Mouse (Mus musculus): ENCODE data around the gene Cnksr2. TPM values are rescaled to one million over a fixed set of nuclear protein-coding genes. Genes with fewer than 3 reads are reported as not detected.

The Cnksr2 gene
- polyA plus RNA-seq (2014; fragmentation: Nextera tagmentation; extraction: Ambion mirVana): 6.5 and 7.0 TPM in 2 replicates

DNA sequence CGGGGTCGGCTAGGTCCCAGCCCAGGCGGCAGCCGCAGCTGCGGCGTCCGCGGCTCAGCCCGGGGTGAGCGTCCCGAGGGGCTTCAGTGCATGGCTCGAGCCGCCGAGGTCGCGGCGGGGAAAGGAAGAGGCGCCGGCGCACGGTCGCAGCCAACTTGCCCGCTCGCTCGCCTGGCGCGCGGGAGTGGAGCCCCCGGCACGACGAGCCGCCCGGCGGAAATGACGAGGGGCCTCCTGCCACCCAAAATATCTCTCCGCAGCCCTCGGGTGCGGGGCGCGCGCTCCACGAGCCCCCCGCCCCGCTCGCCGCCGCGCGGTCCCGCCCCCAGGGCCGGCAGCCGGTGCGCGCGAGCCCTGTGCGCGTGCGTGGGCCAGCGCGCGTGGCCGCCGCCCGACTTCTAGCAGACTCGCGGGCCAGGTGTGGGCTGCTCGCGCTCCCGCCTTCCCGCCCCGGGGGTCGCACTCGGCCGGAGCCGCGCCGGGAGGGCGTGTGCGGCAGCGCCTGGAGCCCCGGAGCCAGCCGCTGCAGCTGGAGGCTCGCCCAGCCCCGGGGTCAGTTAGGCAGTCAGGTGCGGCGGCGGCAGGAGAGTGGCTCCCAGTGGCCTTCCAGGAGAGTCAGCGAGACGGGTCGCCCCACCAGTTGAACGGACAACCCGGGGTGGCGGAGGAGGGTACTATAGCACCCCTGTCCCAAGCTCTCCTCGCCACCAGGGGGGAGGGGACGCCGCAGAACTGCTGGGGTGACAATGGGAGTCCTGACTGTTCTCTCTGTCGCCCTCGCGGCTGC lies at the start of gene Cnksr2:
Gene Cnksr2 (minus strand): TSS at position 238 of the 787 bp plus-strand sequence.
- H3K4me2 ChIP-seq (ENCODE audit: low read depth, low read length): peak within 1 kb of the TSS; percentile 64
- peak; percentile 87 for ATAC-seq (replicated peaks; ENCODE audit: insufficient number of reproducible peaks, low FRiP score, low TSS enrichment, low read depth)
- WGBS: 15% methylated on average over 44 of the region's 99 CpGs
- peak; percentile 62 for DNase-seq (ENCODE audit: low spot score)
- peak within 1 kb of the TSS; percentile 63 for H3K9ac ChIP-seq (replicated peaks; ENCODE audit: low read length)
- no peak within 1 kb of the TSS for H3K27ac ChIP-seq (replicated peaks; ENCODE audit: low read depth, low read length)
- H3K9me3 ChIP-seq (replicated peaks; ENCODE audit: control insufficient read depth, low read length): no peaks in the 10 kb centered on the region
- peak within 1 kb of the TSS; percentile 56 for H3K4me3 ChIP-seq (ENCODE audit: low read depth, low read length)
- no peaks in the 10 kb centered on the region for H3K4me1 ChIP-seq (ENCODE audit: control insufficient read depth, insufficient read depth, low read length)
- H3K36me3 ChIP-seq (replicated peaks; ENCODE audit: control insufficient read depth, insufficient read depth, low read depth, low read length): no peaks in the 10 kb centered on the region
- no peaks in the 10 kb centered on the region for H3K27me3 ChIP-seq (ENCODE audit: control insufficient read depth, insufficient read depth, low read length)

DNA sequence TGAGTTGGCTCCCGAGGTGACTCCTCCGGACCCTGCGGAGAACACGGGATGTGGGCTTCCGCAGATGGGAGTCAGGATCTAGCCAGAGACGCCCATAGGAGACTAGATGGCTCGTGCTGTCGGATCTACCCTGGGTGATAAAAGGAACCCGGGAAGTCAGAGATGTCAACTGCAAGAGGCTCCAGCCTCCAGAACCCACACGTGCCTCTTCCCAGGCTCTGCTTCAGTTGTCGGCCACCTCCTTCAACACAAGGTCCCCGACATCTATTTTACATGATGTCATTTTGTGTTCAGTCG lies 698 bp upstream of the Cnksr2 start:
- Histone ChIP-seq H3K4me2 (ENCODE audit: low read depth, low read length) (peak overlapping the region; percentile 64), H3K27ac (replicated peaks; ENCODE audit: low read depth, low read length) (no peak overlapping the region), H3K36me3 (replicated peaks; ENCODE audit: control insufficient read depth, insufficient read depth, low read depth, low read length) (no peaks in the 10 kb centered on the region), H3K27me3 (ENCODE audit: control insufficient read depth, insufficient read depth, low read length) (no peaks in the 10 kb centered on the region), H3K4me1 (ENCODE audit: control insufficient read depth, insufficient read depth, low read length) (no peaks in the 10 kb centered on the region), H3K4me3 (ENCODE audit: low read depth, low read length) (peak overlapping the region; percentile 56), H3K9ac (replicated peaks; ENCODE audit: low read length) (peak overlapping the region; percentile 63), H3K9me3 (replicated peaks; ENCODE audit: control insufficient read depth, low read length) (no peaks in the 10 kb centered on the region)
- ATAC-seq (replicated peaks; ENCODE audit: insufficient number of reproducible peaks, low FRiP score, low TSS enrichment, low read depth) (no peak), DNase-seq (ENCODE audit: low spot score) (no peak)
- WGBS: 19% methylated on average over 13 of the region's 13 CpGs

DNA sequence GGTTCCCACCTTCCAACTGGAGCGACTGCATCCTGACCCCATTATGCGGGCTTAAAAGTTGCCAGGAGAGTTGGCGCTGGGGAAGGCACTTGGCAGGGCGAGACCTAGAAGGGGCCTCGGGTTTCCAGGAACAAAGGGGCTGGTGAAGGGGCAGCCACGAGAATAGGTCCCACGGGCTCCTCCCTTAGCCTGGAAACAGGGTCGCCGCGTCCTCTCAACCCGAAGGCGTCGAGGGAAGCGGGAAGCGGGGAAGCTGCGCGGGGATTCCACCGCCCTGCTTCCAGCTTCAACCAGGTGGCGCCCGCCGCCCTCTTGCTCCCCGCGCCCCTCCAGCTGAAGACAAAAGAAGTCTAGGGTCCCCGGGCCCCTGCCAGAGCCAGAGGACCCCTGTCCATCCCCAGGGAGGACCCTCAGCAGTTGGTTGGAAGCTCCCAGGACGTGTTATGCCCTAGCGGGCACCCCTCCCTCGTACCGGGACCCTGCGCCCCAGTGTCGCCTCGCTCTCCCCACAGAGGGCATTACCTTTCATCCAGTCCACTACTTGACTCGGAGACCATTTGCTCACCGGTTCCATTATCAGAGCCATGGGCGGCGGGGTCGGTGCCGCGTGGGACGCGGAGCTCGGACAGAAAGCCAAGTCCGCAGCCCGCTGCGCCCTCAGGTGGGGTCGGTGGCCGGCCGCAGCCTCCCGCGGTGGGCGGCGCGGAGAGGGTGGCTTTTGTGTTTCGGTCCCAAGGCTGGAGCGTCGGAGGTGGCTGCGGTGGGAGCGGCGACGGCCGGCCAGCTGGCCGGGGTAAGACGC lies 638 bp downstream of the Cnksr2 start:
- H3K27ac ChIP-seq (replicated peaks; ENCODE audit: low read depth, low read length): no peak overlapping the region
- no peaks in the 10 kb centered on the region for H3K27me3 ChIP-seq (ENCODE audit: control insufficient read depth, insufficient read depth, low read length)
- ATAC-seq (replicated peaks; ENCODE audit: insufficient number of reproducible peaks, low FRiP score, low TSS enrichment, low read depth) (peak; percentile 80), DNase-seq (ENCODE audit: low spot score) (peak; percentile 40)
- no peaks in the 10 kb centered on the region for H3K4me1 ChIP-seq (ENCODE audit: control insufficient read depth, insufficient read depth, low read length)
- H3K4me2 ChIP-seq (ENCODE audit: low read depth, low read length): peak overlapping the region; percentile 64
- peak overlapping the region; percentile 63 for H3K9ac ChIP-seq (replicated peaks; ENCODE audit: low read length)
- no peaks in the 10 kb centered on the region for H3K9me3 ChIP-seq (replicated peaks; ENCODE audit: control insufficient read depth, low read length)
- H3K4me3 ChIP-seq (ENCODE audit: low read depth, low read length): peak overlapping the region; percentile 56
- WGBS: 17% methylated on average over 44 of the region's 62 CpGs
- no peaks in the 10 kb centered on the region for H3K36me3 ChIP-seq (replicated peaks; ENCODE audit: control insufficient read depth, insufficient read depth, low read depth, low read length)

DNA sequence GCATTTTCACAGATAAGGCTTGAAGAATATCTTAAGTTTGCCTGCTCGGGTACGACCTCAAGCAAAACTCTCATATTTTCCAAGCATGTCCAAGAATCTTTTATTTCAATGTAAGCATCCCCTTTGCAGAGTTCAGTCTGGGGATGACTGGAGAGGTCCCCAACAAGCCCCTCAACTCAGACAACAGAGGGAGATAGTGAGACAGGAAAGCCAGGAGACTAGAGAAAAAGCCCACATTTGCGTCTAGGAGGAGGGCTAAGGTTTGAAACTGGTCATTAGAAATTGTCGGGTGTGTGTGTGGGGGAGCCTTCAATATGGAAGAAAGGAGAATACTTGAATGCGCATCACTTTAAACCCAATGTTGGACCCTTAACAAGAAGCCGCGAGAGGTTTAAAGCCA lies 1.4 kb downstream of the Cnksr2 start:
- H3K4me1 ChIP-seq (ENCODE audit: control insufficient read depth, insufficient read depth, low read length): no peaks in the 10 kb centered on the region
- peak; percentile 42 for DNase-seq (ENCODE audit: low spot score)
- no peak overlapping the region for H3K27ac ChIP-seq (replicated peaks; ENCODE audit: low read depth, low read length)

DNA sequence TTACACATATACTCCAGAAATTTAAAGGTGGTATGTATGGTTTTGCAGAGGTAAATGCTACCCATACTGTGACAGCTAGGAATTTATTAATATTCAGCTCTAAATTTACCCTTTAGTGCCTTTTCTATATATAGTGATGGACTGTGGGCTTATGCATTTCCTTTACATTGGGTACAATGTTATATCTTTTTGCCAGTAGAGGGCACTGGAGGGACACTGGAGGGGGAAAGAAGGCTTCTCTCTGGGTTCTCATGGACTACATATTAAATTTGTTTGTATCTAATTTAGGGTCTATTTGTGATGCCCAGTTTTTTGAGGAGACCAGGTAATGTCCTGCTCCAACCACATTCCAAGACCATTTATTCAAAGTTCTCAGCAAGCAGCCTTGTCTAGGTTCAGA lies 91.4 kb downstream of the Cnksr2 start:
- no peaks in the 10 kb centered on the region for H3K27me3 ChIP-seq (ENCODE audit: control insufficient read depth, insufficient read depth, low read length)
- no peak overlapping the region for H3K4me2 ChIP-seq (ENCODE audit: low read depth, low read length)
- no peak overlapping the region for H3K27ac ChIP-seq (replicated peaks; ENCODE audit: low read depth, low read length)
- H3K36me3 ChIP-seq (replicated peaks; ENCODE audit: control insufficient read depth, insufficient read depth, low read depth, low read length): no peaks in the 10 kb centered on the region
- no peak overlapping the region for H3K9ac ChIP-seq (replicated peaks; ENCODE audit: low read length)
- H3K4me1 ChIP-seq (ENCODE audit: control insufficient read depth, insufficient read depth, low read length): no peaks in the 10 kb centered on the region
- ATAC-seq (replicated peaks; ENCODE audit: insufficient number of reproducible peaks, low FRiP score, low TSS enrichment, low read depth) (no peak), DNase-seq (ENCODE audit: low spot score) (peak; percentile 51)
- no peaks in the 10 kb centered on the region for H3K9me3 ChIP-seq (replicated peaks; ENCODE audit: control insufficient read depth, low read length)
- H3K4me3 ChIP-seq (ENCODE audit: low read depth, low read length): no peak overlapping the region

More for the DNA sequence above, 1.4 kb downstream of the Cnksr2 start:
- Histone ChIP-seq H3K4me3 (ENCODE audit: low read depth, low read length) (peak overlapping the region; percentile 56), H3K27me3 (ENCODE audit: control insufficient read depth, insufficient read depth, low read length) (no peaks in the 10 kb centered on the region), H3K9ac (replicated peaks; ENCODE audit: low read length) (peak overlapping the region; percentile 63), H3K4me2 (ENCODE audit: low read depth, low read length) (peak overlapping the region; percentile 64), H3K36me3 (replicated peaks; ENCODE audit: control insufficient read depth, insufficient read depth, low read depth, low read length) (no peaks in the 10 kb centered on the region), H3K9me3 (replicated peaks; ENCODE audit: control insufficient read depth, low read length) (no peaks in the 10 kb centered on the region)
- ATAC-seq (replicated peaks; ENCODE audit: insufficient number of reproducible peaks, low FRiP score, low TSS enrichment, low read depth): peak; percentile 3; the same call in 1 of the 2 replicates
- 20% methylated on average over 7 of the region's 7 CpGs for WGBS

DNA sequence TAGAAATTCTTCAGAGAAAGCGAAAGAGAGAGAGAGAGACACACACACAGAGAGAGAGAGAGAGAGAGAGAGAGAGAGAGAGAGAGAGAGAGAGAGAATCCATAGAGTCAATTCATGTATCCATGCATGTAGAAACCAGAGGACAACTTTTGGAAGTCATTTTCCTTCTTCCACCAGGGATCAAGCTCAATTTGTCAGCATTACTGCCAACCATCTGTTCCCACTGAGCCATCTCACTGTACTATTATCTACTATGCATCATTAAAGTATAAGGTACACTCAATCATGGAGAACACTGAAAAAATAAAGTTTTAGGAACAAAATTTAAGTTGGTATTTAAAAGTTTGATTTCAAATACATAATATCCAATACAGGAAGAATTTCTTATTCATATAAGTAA lies 93.8 kb downstream of the Cnksr2 start:
- DNase-seq (ENCODE audit: low spot score) (no peak), ATAC-seq (replicated peaks; ENCODE audit: insufficient number of reproducible peaks, low FRiP score, low TSS enrichment, low read depth) (no peak)
- no peaks in the 10 kb centered on the region for H3K27me3 ChIP-seq (ENCODE audit: control insufficient read depth, insufficient read depth, low read length)
- no peak overlapping the region for H3K9ac ChIP-seq (replicated peaks; ENCODE audit: low read length)
- WGBS: 58% methylated on average over 1 of the region's 1 CpGs
- no peak overlapping the region for H3K4me3 ChIP-seq (ENCODE audit: low read depth, low read length)
- H3K4me2 ChIP-seq (ENCODE audit: low read depth, low read length): no peak overlapping the region
- H3K27ac ChIP-seq (replicated peaks; ENCODE audit: low read depth, low read length): no peak overlapping the region
- no peaks in the 10 kb centered on the region for H3K4me1 ChIP-seq (ENCODE audit: control insufficient read depth, insufficient read depth, low read length)
- H3K9me3 ChIP-seq (replicated peaks; ENCODE audit: control insufficient read depth, low read length): no peaks in the 10 kb centered on the region
- no peaks in the 10 kb centered on the region for H3K36me3 ChIP-seq (replicated peaks; ENCODE audit: control insufficient read depth, insufficient read depth, low read depth, low read length)

DNA sequence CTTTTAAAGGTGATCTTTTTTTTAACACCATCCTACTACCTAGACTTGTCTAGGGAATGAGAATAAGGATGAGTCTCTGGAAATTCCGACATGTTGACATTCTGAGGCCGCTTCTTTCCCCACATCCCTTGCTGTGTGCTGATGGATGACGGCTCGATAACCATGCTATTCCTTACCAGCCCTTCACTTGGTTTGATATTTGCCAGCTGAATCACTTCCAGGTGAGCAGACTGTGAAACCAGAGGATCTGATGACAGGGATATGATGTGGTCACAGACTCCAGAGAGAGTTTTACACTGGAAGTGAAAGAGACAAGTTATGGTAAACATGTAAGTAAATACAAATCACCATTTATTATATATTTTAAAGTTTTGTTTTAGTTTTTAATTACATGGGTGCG lies 98.0 kb downstream of the Cnksr2 start:
- 82% methylated on average over 5 of the region's 5 CpGs for WGBS
- ATAC-seq (replicated peaks; ENCODE audit: insufficient number of reproducible peaks, low FRiP score, low TSS enrichment, low read depth) (no peak), DNase-seq (ENCODE audit: low spot score) (no peak)
- H3K4me3 ChIP-seq (ENCODE audit: low read depth, low read length): no peak overlapping the region
- H3K4me1 ChIP-seq (ENCODE audit: control insufficient read depth, insufficient read depth, low read length): no peaks in the 10 kb centered on the region
- H3K27ac ChIP-seq (replicated peaks; ENCODE audit: low read depth, low read length): no peak overlapping the region
- no peak overlapping the region for H3K9ac ChIP-seq (replicated peaks; ENCODE audit: low read length)
- H3K27me3 ChIP-seq (ENCODE audit: control insufficient read depth, insufficient read depth, low read length): no peaks in the 10 kb centered on the region
- H3K36me3 ChIP-seq (replicated peaks; ENCODE audit: control insufficient read depth, insufficient read depth, low read depth, low read length): no peaks in the 10 kb centered on the region
- no peak overlapping the region for H3K4me2 ChIP-seq (ENCODE audit: low read depth, low read length)
- H3K9me3 ChIP-seq (replicated peaks; ENCODE audit: control insufficient read depth, low read length): no peaks in the 10 kb centered on the region

DNA sequence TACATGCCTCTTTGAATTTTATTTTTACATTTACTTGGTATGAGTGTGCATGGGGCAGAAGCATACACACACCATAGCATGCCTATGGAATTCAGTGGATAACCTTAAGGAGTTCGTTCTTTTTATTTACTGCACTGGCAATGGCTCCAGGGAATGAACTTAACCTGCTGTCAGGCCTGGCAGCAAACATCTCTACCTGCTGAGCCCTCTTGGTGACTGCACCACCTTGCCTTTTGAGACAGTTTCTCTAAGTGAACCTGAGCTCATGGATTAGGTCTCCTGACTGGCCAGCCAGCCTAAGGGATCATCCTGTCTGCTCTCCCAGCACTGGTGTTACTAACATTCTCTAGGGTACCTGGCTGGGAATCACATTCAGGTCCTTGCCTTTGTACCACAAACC lies 106.5 kb downstream of the Cnksr2 start:
- Histone ChIP-seq H3K27ac (replicated peaks; ENCODE audit: low read depth, low read length) (no peak overlapping the region), H3K9me3 (replicated peaks; ENCODE audit: control insufficient read depth, low read length) (no peaks in the 10 kb centered on the region), H3K9ac (replicated peaks; ENCODE audit: low read length) (no peak overlapping the region), H3K4me3 (ENCODE audit: low read depth, low read length) (no peak overlapping the region), H3K36me3 (replicated peaks; ENCODE audit: control insufficient read depth, insufficient read depth, low read depth, low read length) (no peaks in the 10 kb centered on the region), H3K27me3 (ENCODE audit: control insufficient read depth, insufficient read depth, low read length) (no peaks in the 10 kb centered on the region), H3K4me2 (ENCODE audit: low read depth, low read length) (no peak overlapping the region), H3K4me1 (ENCODE audit: control insufficient read depth, insufficient read depth, low read length) (no peaks in the 10 kb centered on the region)
- 93% methylated on average over 1 of the region's 1 CpGs for WGBS
- ATAC-seq (replicated peaks; ENCODE audit: insufficient number of reproducible peaks, low FRiP score, low TSS enrichment, low read depth): no peak
- DNase-seq (ENCODE audit: low spot score): no peak
